Mouse (Mus musculus) limb, embryonic 13.5 days (tissue): ENCODE measurements around the gene Cdkal1. TPM values are rescaled to one million over a fixed set of nuclear protein-coding genes. Genes with fewer than 3 reads are reported as not detected.

Experiments used
- ATAC-seq: fragments of 200-750 bp; cut with Nextera tagmentation; 2 replicates; pipeline ENCODE4 v1.8.0; 2017; ENCODE audit warnings: low read depth, moderate number of reproducible peaks, moderate TSS enrichment; ENCODE audit not compliant: low FRiP score
- H3K27ac ChIP-seq: fragments of 300-500 bp; sonication (generic); 2 replicates; pipeline ENCODE4 v1.5.1; 2015; ENCODE audit warnings: inconsistent platforms, mild to moderate bottlenecking, moderate library complexity
- H3K27me3 ChIP-seq: fragments of 300-500 bp; sonication (generic); 2 replicates; pipeline ENCODE4 v1.6.1; 2015; ENCODE audit warnings: mild to moderate bottlenecking, inconsistent platforms
- H3K36me3 ChIP-seq: fragments of 300-500 bp; sonication (generic); 2 replicates; pipeline ENCODE4 v1.6.1; 2015; ENCODE audit warnings: inconsistent platforms, mild to moderate bottlenecking, moderate library complexity
- H3K4me1 ChIP-seq: fragments of 300-500 bp; sonication (generic); 2 replicates; pipeline ENCODE4 v1.6.1; 2015; ENCODE audit warnings: inconsistent platforms
- H3K4me2 ChIP-seq: fragments of 300-500 bp; sonication (generic); replicated peaks from 2 replicates; pipeline ENCODE4 v1.6.1; 2015; ENCODE audit warnings: inconsistent platforms, mild to moderate bottlenecking, moderate library complexity
- H3K4me3 ChIP-seq: fragments of 300-500 bp; sonication (generic); 2 replicates; pipeline ENCODE4 v1.5.1; 2015; ENCODE audit warnings: moderate library complexity, mild to moderate bottlenecking, inconsistent platforms
- H3K9ac ChIP-seq: fragments of 300-500 bp; sonication (generic); 2 replicates; pipeline ENCODE4 v1.6.1; 2015; ENCODE audit warnings: mild to moderate bottlenecking, inconsistent platforms
- H3K9me3 ChIP-seq: fragments of 300-500 bp; sonication (generic); 2 replicates; pipeline ENCODE4 v1.6.1; 2016; ENCODE audit warnings: inconsistent platforms
- WGBS: fragments of 180-500 bp; shearing (Covaris S2); methylation state at CpG from one replicate; pipeline ENCODE4 v1.1.7; 2015; 5-methylcytosine and 5-hydroxymethylcytosine counted together
- polyA plus RNA-seq: library from polyadenylated mRNA; unstranded; fragments of >200 nt; fragmentation: Nextera tagmentation; extraction: Ambion mirVana; gene quantifications from 2 replicates; pipeline ENCODE4 v1.2.1, GENCODE M21; 2015

Cdkal1 gene
- polyA plus RNA-seq, 1 experiment from 2014 or later: 37.9 TPM

DNA sequence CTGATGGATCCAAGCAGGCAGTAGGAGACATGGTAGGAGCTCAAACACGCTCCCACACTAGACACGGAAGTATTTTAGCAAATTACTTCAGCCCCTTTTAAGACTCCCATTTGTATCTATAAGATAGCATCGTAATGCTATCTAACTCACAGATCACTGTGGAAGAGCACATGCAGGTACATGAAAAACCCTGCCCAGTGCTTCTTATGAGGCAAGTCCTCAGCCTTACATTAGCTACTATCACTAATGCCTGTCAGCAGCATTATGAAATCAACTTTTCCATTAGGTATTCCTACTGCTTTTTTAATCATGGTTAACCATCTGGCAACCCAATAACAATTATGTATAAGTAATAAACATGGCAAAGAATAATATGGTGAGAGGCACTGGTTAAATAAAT, 47.5 kb downstream of the Cdkal1 start:
- Histone ChIP-seq H3K9ac (no peak overlapping the region), H3K36me3 (no peaks in the 10 kb centered on the region), H3K9me3 (no peaks in the 10 kb centered on the region), H3K27me3 (no peaks in the 10 kb centered on the region), H3K4me2 (no peak overlapping the region), H3K4me1 (0 out of 2 replicates have a peak, but pooled peaks cover 3% of the 10 kb centered on the region), H3K4me3 (no peak overlapping the region), H3K27ac (no peak overlapping the region)
- no peak for ATAC-seq
- WGBS: 95% methylated on average over 3 of the region's 3 CpGs

DNA sequence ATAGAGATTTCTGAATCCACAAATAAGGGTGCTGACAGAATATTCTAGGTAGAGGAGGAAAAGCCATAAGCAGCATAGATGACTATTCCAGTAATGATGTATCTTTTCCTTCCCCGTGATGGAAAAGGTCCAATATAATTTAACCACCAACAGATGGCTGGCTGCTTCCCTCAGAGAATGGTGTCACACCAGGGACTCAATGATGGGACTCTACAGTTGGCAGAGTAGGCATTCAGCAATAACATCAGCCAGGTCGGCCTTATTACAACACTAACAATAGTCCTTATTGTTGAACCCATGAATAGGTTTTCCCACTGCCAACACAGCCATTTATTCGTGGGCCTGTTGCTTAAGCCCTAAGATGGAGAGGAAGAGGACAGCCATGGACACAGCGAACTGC, 48.6 kb downstream of the Cdkal1 start:
- H3K27me3 ChIP-seq: no peaks in the 10 kb centered on the region
- 84% methylated on average over 4 of the region's 4 CpGs for WGBS
- no peaks in the 10 kb centered on the region for H3K36me3 ChIP-seq
- H3K4me2 ChIP-seq: no peak overlapping the region
- H3K9me3 ChIP-seq: no peaks in the 10 kb centered on the region
- H3K4me3 ChIP-seq: no peak overlapping the region
- H3K27ac ChIP-seq: no peak overlapping the region
- 0 out of 2 replicates have a peak, but pooled peaks cover 3% of the 10 kb centered on the region for H3K4me1 ChIP-seq
- ATAC-seq: no peak
- H3K9ac ChIP-seq: no peak overlapping the region

DNA sequence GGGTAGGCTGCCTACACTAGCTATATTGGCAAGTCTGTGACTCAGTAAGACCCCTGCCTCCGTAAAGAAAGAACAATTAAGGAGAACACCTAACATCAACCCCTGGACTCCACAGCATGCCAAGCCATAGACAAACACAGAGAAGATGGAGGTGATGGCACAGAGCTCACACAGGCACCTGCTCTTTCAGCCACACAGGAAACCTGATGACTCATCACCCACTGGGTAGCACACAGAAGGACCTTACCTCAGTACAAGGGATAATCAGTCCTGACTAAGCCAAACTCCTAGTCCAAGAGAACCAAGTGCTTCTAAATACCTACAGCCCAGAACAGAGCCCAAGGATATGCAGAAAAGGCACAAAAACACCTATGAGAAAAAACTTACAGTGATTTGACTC, 50.2 kb downstream of the Cdkal1 start:
- H3K36me3 ChIP-seq: no peaks in the 10 kb centered on the region
- H3K4me1 ChIP-seq: 0 out of 2 replicates have a peak, but pooled peaks cover 3% of the 10 kb centered on the region
- no peak overlapping the region for H3K4me2 ChIP-seq
- H3K27ac ChIP-seq: no peak overlapping the region
- H3K9me3 ChIP-seq: no peaks in the 10 kb centered on the region
- no peaks in the 10 kb centered on the region for H3K27me3 ChIP-seq
- no peak for ATAC-seq
- WGBS: 83% methylated on average over 1 of the region's 1 CpGs
- no peak overlapping the region for H3K9ac ChIP-seq
- H3K4me3 ChIP-seq: no peak overlapping the region

DNA sequence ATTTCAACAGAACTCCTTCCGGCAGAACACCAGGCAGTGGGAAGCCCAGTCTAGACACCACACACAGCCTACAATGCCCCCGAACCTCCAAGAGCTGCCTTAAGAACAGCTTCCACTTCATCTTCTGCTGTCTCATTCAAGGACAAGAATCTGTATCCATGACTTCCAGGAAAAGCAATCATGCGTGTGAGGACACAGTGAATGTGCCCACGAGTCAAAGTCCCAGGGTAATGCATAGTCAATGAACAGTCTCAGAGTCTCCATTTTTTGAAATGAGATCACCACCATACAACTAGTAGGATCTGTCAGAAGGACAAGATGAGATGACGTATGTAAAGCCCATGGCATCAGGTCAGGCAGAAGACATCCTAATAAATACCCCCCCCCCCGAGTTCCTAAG, 51.4 kb downstream of the Cdkal1 start:
- no peak overlapping the region for H3K4me3 ChIP-seq
- no peak overlapping the region for H3K27ac ChIP-seq
- H3K4me1 ChIP-seq: no peaks in the 10 kb centered on the region
- H3K9me3 ChIP-seq: no peaks in the 10 kb centered on the region
- no peaks in the 10 kb centered on the region for H3K27me3 ChIP-seq
- 91% methylated on average over 6 of the region's 6 CpGs for WGBS
- ATAC-seq: no peak
- no peak overlapping the region for H3K9ac ChIP-seq
- no peaks in the 10 kb centered on the region for H3K36me3 ChIP-seq
- no peak overlapping the region for H3K4me2 ChIP-seq

DNA sequence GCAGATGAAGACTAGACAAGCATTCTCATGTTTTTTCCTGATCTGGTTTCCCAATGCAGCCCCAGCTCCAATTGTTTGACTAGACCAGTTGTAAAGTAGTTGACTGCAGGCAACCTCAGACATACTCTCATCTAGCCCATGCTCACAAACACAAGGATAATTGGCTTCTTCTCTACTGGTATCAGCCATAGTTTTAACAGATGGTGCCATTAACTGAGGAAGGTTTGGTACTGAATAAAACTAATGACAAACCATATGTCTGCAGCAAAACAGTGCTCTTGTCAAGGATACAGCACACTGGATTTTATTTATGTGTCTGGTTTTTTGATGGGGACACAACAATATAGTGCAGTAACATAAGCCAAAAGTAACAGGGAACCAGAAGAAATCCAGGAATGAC, 52.8 kb downstream of the Cdkal1 start:
- no peaks in the 10 kb centered on the region for H3K27me3 ChIP-seq
- ATAC-seq: no peak
- H3K36me3 ChIP-seq: no peaks in the 10 kb centered on the region
- H3K27ac ChIP-seq: no peak overlapping the region
- H3K4me2 ChIP-seq: no peak overlapping the region
- no peak overlapping the region for H3K4me3 ChIP-seq
- H3K4me1 ChIP-seq: no peaks in the 10 kb centered on the region
- no peak overlapping the region for H3K9ac ChIP-seq
- H3K9me3 ChIP-seq: no peaks in the 10 kb centered on the region

DNA sequence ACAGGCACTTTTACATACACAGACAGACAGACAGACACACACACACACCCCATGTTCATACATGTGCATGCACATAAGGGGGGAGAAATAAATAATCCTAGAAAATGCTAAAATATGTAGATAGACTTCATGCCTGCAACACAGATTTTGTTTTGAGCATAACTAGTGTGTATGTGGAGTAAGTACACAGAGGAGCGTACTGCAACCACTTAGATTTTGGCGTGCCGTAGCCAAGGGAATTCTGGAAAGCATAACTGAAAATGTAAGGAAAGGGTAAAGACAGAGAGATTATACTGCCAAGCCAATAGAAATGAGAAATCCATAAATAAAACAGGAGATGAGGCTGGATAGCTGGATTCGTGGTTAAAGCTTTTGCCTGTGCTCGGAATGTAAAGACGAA, 55.4 kb downstream of the Cdkal1 start:
- Histone ChIP-seq H3K9me3 (no peaks in the 10 kb centered on the region), H3K4me3 (no peak overlapping the region), H3K27ac (no peak overlapping the region), H3K27me3 (no peaks in the 10 kb centered on the region), H3K4me1 (no peaks in the 10 kb centered on the region), H3K9ac (no peak overlapping the region), H3K4me2 (no peak overlapping the region), H3K36me3 (no peaks in the 10 kb centered on the region)
- ATAC-seq: no peak
- WGBS: 83% methylated on average over 6 of the region's 6 CpGs

DNA sequence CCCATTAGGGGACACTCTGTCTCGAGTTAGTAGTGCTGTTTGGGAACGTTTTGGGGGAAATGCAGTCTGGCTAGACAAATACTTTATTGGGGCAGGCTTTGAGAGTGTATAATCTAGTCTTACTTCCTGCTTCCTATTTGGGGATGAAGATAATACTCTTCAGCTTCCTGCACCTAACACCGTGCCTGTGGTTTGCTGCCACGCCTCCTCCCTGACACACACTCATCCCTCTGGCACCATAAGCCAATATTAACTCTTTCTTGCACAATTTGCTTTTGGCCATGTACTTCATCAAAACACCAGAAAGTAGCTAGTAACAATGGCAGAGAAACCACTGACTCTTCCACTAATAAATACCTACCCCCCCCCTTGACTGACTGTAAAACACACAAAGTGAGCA, 63.4 kb downstream of the Cdkal1 start:
- no peak for ATAC-seq
- H3K4me2 ChIP-seq: no peak overlapping the region
- whole genome bisulfite sequencing: 39% methylated on average over 4 of the region's 4 CpGs

DNA sequence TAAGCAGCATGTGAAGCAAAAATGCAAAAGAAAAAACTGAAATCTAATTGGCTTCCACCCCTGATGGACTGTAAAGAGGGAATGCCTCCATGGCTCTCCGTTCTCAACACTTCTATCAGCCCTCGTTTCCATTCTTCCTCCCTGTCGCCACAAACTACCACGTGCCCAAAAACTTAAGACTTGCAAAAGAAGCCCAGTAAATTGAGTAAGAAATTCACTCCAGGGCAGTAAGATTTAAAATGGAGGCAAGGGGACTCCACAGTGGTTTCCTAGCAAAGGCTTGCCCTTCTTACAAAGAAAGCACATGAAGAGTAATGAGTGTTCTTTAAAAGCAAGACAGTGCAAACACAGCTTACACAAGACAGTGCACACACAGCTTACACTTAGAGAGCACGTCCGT, 64.0 kb downstream of the Cdkal1 start:
- H3K27ac ChIP-seq: no peak overlapping the region
- WGBS: 76% methylated on average over 6 of the region's 6 CpGs
- H3K4me1 ChIP-seq: no peaks in the 10 kb centered on the region; the same call in 1 of the 2 replicates
- H3K36me3 ChIP-seq: no peaks in the 10 kb centered on the region
- H3K4me2 ChIP-seq: no peak overlapping the region
- no peak overlapping the region for H3K4me3 ChIP-seq
- no peak for ATAC-seq
- no peaks in the 10 kb centered on the region for H3K27me3 ChIP-seq
- 0 out of 2 replicates have a peak, but pooled peaks cover 4% of the 10 kb centered on the region for H3K9me3 ChIP-seq
- H3K9ac ChIP-seq: no peak overlapping the region

More for the DNA sequence above, 63.4 kb downstream of the Cdkal1 start:
- Histone ChIP-seq H3K27ac (no peak overlapping the region), H3K36me3 (no peaks in the 10 kb centered on the region), H3K27me3 (no peaks in the 10 kb centered on the region), H3K4me1 (no peaks in the 10 kb centered on the region), H3K9me3 (0 out of 2 replicates have a peak, but pooled peaks cover 4% of the 10 kb centered on the region), H3K4me3 (no peak overlapping the region), H3K9ac (no peak overlapping the region)

DNA sequence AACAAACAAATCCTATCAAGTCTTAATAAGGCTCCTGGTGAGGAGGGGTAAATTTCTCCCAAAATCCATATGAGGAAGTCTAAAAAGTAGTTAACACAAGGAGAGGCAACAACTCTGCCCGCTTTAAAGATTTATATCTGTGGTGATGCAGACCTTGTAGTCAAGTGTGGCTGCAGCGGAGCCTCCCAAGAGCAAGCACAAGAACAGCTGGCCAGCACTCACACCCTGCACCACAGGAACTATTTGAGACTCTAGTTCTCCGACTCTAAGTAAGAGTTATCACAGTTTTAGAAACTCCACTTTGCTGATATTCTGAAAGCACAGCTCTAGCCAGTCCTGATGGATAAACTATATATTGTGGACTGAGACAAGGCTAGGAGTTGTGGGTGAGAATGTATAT, 68.5 kb downstream of the Cdkal1 start:
- Histone ChIP-seq H3K4me3 (no peak overlapping the region), H3K9ac (no peak overlapping the region), H3K4me1 (peaks cover 3% of the 10 kb centered on the region; the same call in 1 of the 2 replicates), H3K36me3 (no peaks in the 10 kb centered on the region), H3K27me3 (no peaks in the 10 kb centered on the region), H3K4me2 (no peak overlapping the region), H3K27ac (no peak overlapping the region), H3K9me3 (0 out of 2 replicates have a peak, but pooled peaks cover 4% of the 10 kb centered on the region)
- no peak for ATAC-seq
- WGBS: 61% methylated on average over 3 of the region's 3 CpGs

DNA sequence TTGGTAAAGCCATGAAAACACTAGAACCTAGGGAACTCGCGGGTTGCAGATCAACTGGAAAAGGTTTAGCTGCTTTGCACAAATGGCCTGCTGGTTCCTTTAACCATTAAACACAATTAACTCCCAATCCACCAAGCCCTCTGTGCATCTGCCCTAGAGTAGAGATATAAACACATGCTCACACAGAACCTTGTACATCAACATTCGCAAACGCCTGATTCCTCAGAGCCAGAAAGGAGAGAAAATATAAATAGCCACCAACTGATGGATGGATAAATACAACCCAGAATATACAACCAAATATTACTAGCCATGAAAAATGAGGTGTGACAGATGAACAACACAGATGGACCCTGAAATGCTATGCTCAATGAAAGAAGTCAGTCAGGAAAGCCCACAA, 70.6 kb downstream of the Cdkal1 start:
- H3K36me3 ChIP-seq: no peaks in the 10 kb centered on the region
- WGBS: 81% methylated on average over 4 of the region's 4 CpGs
- no peak overlapping the region for H3K4me3 ChIP-seq
- 0 out of 2 replicates have a peak, but pooled peaks cover 4% of the 10 kb centered on the region for H3K9me3 ChIP-seq
- no peak overlapping the region for H3K9ac ChIP-seq
- peaks cover 11% of the 10 kb centered on the region for H3K4me1 ChIP-seq
- no peaks in the 10 kb centered on the region for H3K27me3 ChIP-seq
- no peak overlapping the region for H3K4me2 ChIP-seq
- no peak for ATAC-seq
- H3K27ac ChIP-seq: no peak overlapping the region

DNA sequence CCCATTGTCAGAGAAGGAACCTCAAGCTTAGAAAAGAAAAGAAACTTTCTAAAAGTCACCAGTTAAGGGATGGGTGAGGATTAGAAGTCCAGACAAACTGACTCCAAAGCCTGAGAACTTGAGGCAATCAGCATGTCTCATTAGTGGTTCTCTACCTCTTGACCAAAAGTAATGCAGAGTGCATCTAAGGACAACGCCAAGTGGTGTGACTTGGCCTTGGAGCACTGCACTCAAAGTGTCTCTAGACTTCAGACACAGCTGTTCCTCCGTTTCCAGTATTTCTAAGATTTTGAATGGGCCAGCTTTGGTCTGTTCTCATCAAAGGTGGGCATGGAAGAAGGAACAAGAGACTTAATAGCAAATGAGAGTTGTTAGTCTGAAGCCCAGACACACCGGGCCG, 74.1 kb downstream of the Cdkal1 start:
- Histone ChIP-seq H3K27ac (no peak overlapping the region), H3K4me3 (no peak overlapping the region), H3K9ac (no peak overlapping the region), H3K9me3 (no peaks in the 10 kb centered on the region), H3K27me3 (no peaks in the 10 kb centered on the region), H3K4me1 (peaks cover 12% of the 10 kb centered on the region), H3K36me3 (no peaks in the 10 kb centered on the region), H3K4me2 (no peak overlapping the region)
- WGBS: 89% methylated on average over 4 of the region's 4 CpGs
- no peak for ATAC-seq

DNA sequence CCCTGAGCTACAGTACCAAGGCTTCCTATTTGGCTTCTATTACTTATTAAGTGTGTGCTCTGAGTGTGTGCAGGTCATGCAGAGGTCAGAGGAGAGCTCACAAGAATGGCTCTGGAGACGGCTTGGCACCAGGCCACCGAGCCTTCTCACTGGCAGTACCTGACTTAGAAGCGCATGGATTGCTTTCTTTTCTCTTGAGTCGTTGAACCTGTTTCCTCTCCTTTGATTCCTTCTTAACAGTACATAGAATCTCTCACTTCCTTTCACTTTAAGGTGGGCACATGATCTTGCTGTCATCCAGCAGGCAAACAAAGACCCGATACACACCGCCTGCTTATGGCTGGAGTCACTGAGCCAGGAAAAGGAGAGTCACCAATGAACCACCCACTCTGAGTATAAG, 74.8 kb downstream of the Cdkal1 start:
- Histone ChIP-seq H3K36me3 (no peaks in the 10 kb centered on the region), H3K4me2 (no peak overlapping the region), H3K9me3 (no peaks in the 10 kb centered on the region), H3K9ac (no peak overlapping the region), H3K27ac (no peak overlapping the region), H3K27me3 (no peaks in the 10 kb centered on the region), H3K4me3 (no peak overlapping the region), H3K4me1 (peaks cover 16% of the 10 kb centered on the region)
- 51% methylated on average over 6 of the region's 6 CpGs for WGBS
- no peak for ATAC-seq

DNA sequence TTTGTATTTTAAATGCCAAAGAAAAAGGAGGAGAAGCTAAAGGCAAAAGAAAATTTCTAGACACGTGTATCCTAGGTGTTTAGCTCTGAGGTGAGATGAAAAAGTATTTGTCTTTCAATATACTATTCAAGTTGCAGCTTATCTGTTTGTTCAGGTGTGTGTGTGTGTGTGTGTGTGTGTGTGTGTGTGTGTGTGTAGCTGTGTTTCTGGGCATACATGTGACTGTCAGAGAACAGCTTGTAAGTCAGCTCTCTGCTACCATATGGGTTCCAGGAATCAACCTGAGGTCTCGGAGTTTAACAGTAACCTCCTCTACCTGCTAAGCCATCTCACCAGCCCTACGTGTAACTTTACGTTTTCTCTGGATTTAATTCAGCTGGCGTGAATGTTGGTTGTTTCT, 76.0 kb downstream of the Cdkal1 start:
- no peak overlapping the region for H3K4me3 ChIP-seq
- no peak overlapping the region for H3K9ac ChIP-seq
- WGBS: 82% methylated on average over 5 of the region's 5 CpGs
- no peak overlapping the region for H3K4me2 ChIP-seq
- H3K36me3 ChIP-seq: no peaks in the 10 kb centered on the region
- no peak overlapping the region for H3K27ac ChIP-seq
- no peak for ATAC-seq
- H3K4me1 ChIP-seq: peaks cover 19% of the 10 kb centered on the region
- H3K9me3 ChIP-seq: no peaks in the 10 kb centered on the region
- no peaks in the 10 kb centered on the region for H3K27me3 ChIP-seq
